Mouse (Mus musculus): ENCODE results near the gene Arhgap18. TPM values are rescaled to one million over a fixed set of nuclear protein-coding genes. Genes with fewer than 3 reads are reported as not detected.

Gene Arhgap18
- polyA plus RNA-seq, 1 experiment = 2.3 TPM

GRCm38 (mm10) chr10:26820326-26820725 lies 67.1 kb downstream of the Arhgap18 start:
- Histone ChIP-seq H3K4me1 (replicated peaks; ENCODE audit: control insufficient read depth, insufficient read depth, low read length) (no peaks in the 10 kb centered on the region), H3K36me3 (ENCODE audit: control insufficient read depth, insufficient read depth, low read length) (no peaks in the 10 kb centered on the region), H3K27me3 (ENCODE audit: control insufficient read depth, insufficient read depth, low read length) (no peaks in the 10 kb centered on the region), H3K27ac (ENCODE audit: control insufficient read depth, insufficient read depth, low read length) (no peak overlapping the region), H3K4me3 (ENCODE audit: control insufficient read depth, insufficient read depth, low read length) (no peak overlapping the region)
- DNase-seq = no peak
- no peak for TF ChIP-seq POLR2A (IDR thresholded peaks at IDR 0.05; ENCODE audit: control insufficient read depth, extremely low read depth, insufficient read depth, low read length, poor library complexity)
- no peak for TF ChIP-seq CTCF (IDR thresholded peaks at IDR 0.05; ENCODE audit: borderline replicate concordance, control insufficient read depth, extremely low read depth, insufficient read depth, low read length, poor library complexity)

GRCm38 (mm10) chr10:26820936-26821335 lies 67.7 kb downstream of the Arhgap18 start:
- Histone ChIP-seq H3K36me3 (ENCODE audit: control insufficient read depth, insufficient read depth, low read length) (no peaks in the 10 kb centered on the region), H3K27ac (ENCODE audit: control insufficient read depth, insufficient read depth, low read length) (no peak overlapping the region), H3K27me3 (ENCODE audit: control insufficient read depth, insufficient read depth, low read length) (no peaks in the 10 kb centered on the region), H3K4me1 (replicated peaks; ENCODE audit: control insufficient read depth, insufficient read depth, low read length) (no peaks in the 10 kb centered on the region), H3K4me3 (ENCODE audit: control insufficient read depth, insufficient read depth, low read length) (no peak overlapping the region)
- no peak for TF ChIP-seq POLR2A (IDR thresholded peaks at IDR 0.05; ENCODE audit: control insufficient read depth, extremely low read depth, insufficient read depth, low read length, poor library complexity)
- TF ChIP-seq CTCF (IDR thresholded peaks at IDR 0.05; ENCODE audit: borderline replicate concordance, control insufficient read depth, extremely low read depth, insufficient read depth, low read length, poor library complexity) = no peak
- WGBS = 97% methylated on average over 1 of the region's 1 CpGs
- no peak for DNase-seq

- WGBS = 93% methylated on average over 5 of the region's 5 CpGs
- H3K4me3 ChIP-seq (ENCODE audit: control insufficient read depth, insufficient read depth, low read length) = no peak overlapping the region
- H3K4me1 ChIP-seq (replicated peaks; ENCODE audit: control insufficient read depth, insufficient read depth, low read length) = peaks cover 2% of the 10 kb centered on the region
- H3K27me3 ChIP-seq (ENCODE audit: control insufficient read depth, insufficient read depth, low read length) = no peaks in the 10 kb centered on the region
- TF ChIP-seq POLR2A (IDR thresholded peaks at IDR 0.05; ENCODE audit: control insufficient read depth, extremely low read depth, insufficient read depth, low read length, poor library complexity) = no peak
- no peak for TF ChIP-seq CTCF (IDR thresholded peaks at IDR 0.05; ENCODE audit: borderline replicate concordance, control insufficient read depth, extremely low read depth, insufficient read depth, low read length, poor library complexity)
- no peaks in the 10 kb centered on the region for H3K36me3 ChIP-seq (ENCODE audit: control insufficient read depth, insufficient read depth, low read length)
- DNase-seq = no peak
- no peak overlapping the region for H3K27ac ChIP-seq (ENCODE audit: control insufficient read depth, insufficient read depth, low read length)
Measured at GRCm38 (mm10) chr10:26823997-26824396, 70.8 kb downstream of the Arhgap18 start.

GRCm38 (mm10) chr10:26825246-26825889 lies 72.1 kb downstream of the Arhgap18 start:
- Histone ChIP-seq H3K27ac (ENCODE audit: control insufficient read depth, insufficient read depth, low read length) (no peak overlapping the region), H3K4me3 (ENCODE audit: control insufficient read depth, insufficient read depth, low read length) (no peak overlapping the region), H3K27me3 (ENCODE audit: control insufficient read depth, insufficient read depth, low read length) (no peaks in the 10 kb centered on the region), H3K4me1 (replicated peaks; ENCODE audit: control insufficient read depth, insufficient read depth, low read length) (peaks cover 2% of the 10 kb centered on the region), H3K36me3 (ENCODE audit: control insufficient read depth, insufficient read depth, low read length) (no peaks in the 10 kb centered on the region)
- no peak for DNase-seq
- TF ChIP-seq CTCF (IDR thresholded peaks at IDR 0.05; ENCODE audit: borderline replicate concordance, control insufficient read depth, extremely low read depth, insufficient read depth, low read length, poor library complexity) = no peak
- TF ChIP-seq POLR2A (IDR thresholded peaks at IDR 0.05; ENCODE audit: control insufficient read depth, extremely low read depth, insufficient read depth, low read length, poor library complexity) = no peak
- 97% methylated on average over 8 of the region's 8 CpGs for WGBS

GRCm38 (mm10) chr10:26827315-26827714 lies 74.1 kb downstream of the Arhgap18 start:
- 81% methylated on average over 5 of the region's 5 CpGs for WGBS
- no peak for TF ChIP-seq POLR2A (IDR thresholded peaks at IDR 0.05; ENCODE audit: control insufficient read depth, extremely low read depth, insufficient read depth, low read length, poor library complexity)
- TF ChIP-seq CTCF (IDR thresholded peaks at IDR 0.05; ENCODE audit: borderline replicate concordance, control insufficient read depth, extremely low read depth, insufficient read depth, low read length, poor library complexity) = no peak
- Histone ChIP-seq H3K36me3 (ENCODE audit: control insufficient read depth, insufficient read depth, low read length) (no peaks in the 10 kb centered on the region), H3K4me1 (replicated peaks; ENCODE audit: control insufficient read depth, insufficient read depth, low read length) (peaks cover 2% of the 10 kb centered on the region), H3K4me3 (ENCODE audit: control insufficient read depth, insufficient read depth, low read length) (no peak overlapping the region), H3K27me3 (ENCODE audit: control insufficient read depth, insufficient read depth, low read length) (no peaks in the 10 kb centered on the region), H3K27ac (ENCODE audit: control insufficient read depth, insufficient read depth, low read length) (no peak overlapping the region)
- no peak for DNase-seq

- Histone ChIP-seq H3K27me3 (ENCODE audit: control insufficient read depth, insufficient read depth, low read length) (no peaks in the 10 kb centered on the region), H3K4me1 (replicated peaks; ENCODE audit: control insufficient read depth, insufficient read depth, low read length) (peaks cover 2% of the 10 kb centered on the region), H3K27ac (ENCODE audit: control insufficient read depth, insufficient read depth, low read length) (no peak overlapping the region; the same call in 1 of the 2 replicates), H3K4me3 (ENCODE audit: control insufficient read depth, insufficient read depth, low read length) (no peak overlapping the region), H3K36me3 (ENCODE audit: control insufficient read depth, insufficient read depth, low read length) (no peaks in the 10 kb centered on the region)
- no peak for TF ChIP-seq CTCF (IDR thresholded peaks at IDR 0.05; ENCODE audit: borderline replicate concordance, control insufficient read depth, extremely low read depth, insufficient read depth, low read length, poor library complexity)
- TF ChIP-seq POLR2A (IDR thresholded peaks at IDR 0.05; ENCODE audit: control insufficient read depth, extremely low read depth, insufficient read depth, low read length, poor library complexity) = no peak
- 61% methylated on average over 9 of the region's 9 CpGs for WGBS
- no peak for DNase-seq
Measured at GRCm38 (mm10) chr10:26828412-26829137, 75.4 kb downstream of the Arhgap18 start.
